Mouse (Mus musculus) CH12.LX (cell line): ENCODE results near the gene Pakap. TPM values are rescaled to one million over a fixed set of nuclear protein-coding genes. Genes with fewer than 3 reads are reported as not detected.

Experiments
- DNase-seq: peaks from one replicate; pipeline ENCODE4 v3.0.0-alpha.2; 2013; ENCODE audit errors: extremely low read depth
- H3K27ac ChIP-seq: 2 replicates; pipeline ENCODE4 v1.5.1; 2012; ENCODE audit warnings: low read depth, mild to moderate bottlenecking, control low read depth, moderate library complexity; ENCODE audit not compliant: insufficient read depth
- H3K27me3 ChIP-seq: replicated peaks from 2 replicates; pipeline ENCODE3; 2012; ENCODE audit warnings: inconsistent platforms
- H3K36me3 ChIP-seq, 2 experiments: replicated peaks in 1 of 2; 2 replicates each; pipeline versions ENCODE3 to v1.6.1; 2012; ENCODE audit warnings: inconsistent platforms in 1 of 2, low read length in 1 of 2, mild to moderate bottlenecking in 1 of 2, mixed read lengths in 1 of 2, moderate library complexity in 1 of 2; ENCODE audit not compliant: control insufficient read depth in 1 of 2, insufficient read depth in 1 of 2
- H3K4me1 ChIP-seq, 2 experiments: 2 replicates each; pipeline ENCODE4 v1.6.1; 2012; ENCODE audit warnings: inconsistent platforms in 1 of 2, moderate library complexity in 1 of 2; ENCODE audit not compliant: insufficient read depth in 2 of 2, control insufficient read depth in 1 of 2
- H3K4me2 ChIP-seq: 2 replicates; pipeline ENCODE4 v1.6.1; 2012; ENCODE audit warnings: low read depth, mild to moderate bottlenecking, control low read depth; ENCODE audit not compliant: poor library complexity, insufficient read depth, severe bottlenecking
- H3K4me3 ChIP-seq, 3 experiments: fragments of 150-350 bp in 1 of 3; sonication (generic) in 1 of 3; replicated peaks in 1 of 3; 2 replicates each; pipeline versions ENCODE3 to v1.5.1; 2011 to 2012; ENCODE audit warnings: low read depth in 2 of 3, low read length in 2 of 3, mild to moderate bottlenecking in 2 of 3, moderate library complexity in 2 of 3, control low read depth in 1 of 3, improper control_type of control experiment in 1 of 3, inconsistent platforms in 1 of 3, mixed read lengths in 1 of 3; ENCODE audit not compliant: poor library complexity in 1 of 3
- H3K79me2 ChIP-seq: replicated peaks from 2 replicates; pipeline ENCODE4 v1.6.1; 2012; ENCODE audit warnings: mild to moderate bottlenecking, moderate library complexity; ENCODE audit not compliant: control insufficient read depth, poor library complexity, insufficient read depth, severe bottlenecking; ENCODE audit errors: extremely low read depth
- H3K9ac ChIP-seq: 2 replicates; pipeline ENCODE4 v1.6.1; 2012; ENCODE audit warnings: low read depth, mild to moderate bottlenecking, control low read depth, moderate library complexity; ENCODE audit not compliant: insufficient read depth
- H3K9me3 ChIP-seq: replicated peaks from 2 replicates; pipeline ENCODE3; 2012; ENCODE audit warnings: low read length, inconsistent platforms, mixed read lengths
- BHLHE40 ChIP-seq: IDR thresholded peaks from 2 replicates; pipeline ENCODE4 v1.6.1; 2011; ENCODE audit warnings: mild to moderate bottlenecking, low read depth, low read length, improper control_type of control experiment
- CHD1 ChIP-seq: IDR thresholded peaks from 2 replicates; pipeline ENCODE4 v1.6.1; 2012; ENCODE audit warnings: low read depth, low read length, improper control_type of control experiment, inconsistent platforms
- CHD2 ChIP-seq: IDR thresholded peaks from 2 replicates; pipeline ENCODE4 v1.6.1; 2011; ENCODE audit warnings: low read length, improper control_type of control experiment
- E2F4 ChIP-seq: IDR thresholded peaks from 2 replicates; pipeline ENCODE4 v1.6.1; 2011; ENCODE audit warnings: low read depth, low read length, improper control_type of control experiment; ENCODE audit not compliant: insufficient replicate concordance
- ELF1 ChIP-seq: IDR thresholded peaks from 2 replicates; pipeline ENCODE4 v1.6.1; 2014; ENCODE audit warnings: low read depth, mild to moderate bottlenecking, inconsistent platforms, low read length, improper control_type of control experiment
- EP300 ChIP-seq: IDR thresholded peaks from 2 replicates; pipeline ENCODE4 v1.6.1; 2011; ENCODE audit warnings: low read length, improper control_type of control experiment
- ETS1 ChIP-seq: conservative IDR thresholded peaks from 2 replicates; pipeline ENCODE4 v1.6.1; 2012; ENCODE audit warnings: low read depth, mild to moderate bottlenecking, inconsistent platforms, low read length, improper control_type of control experiment, moderate library complexity
- GABPA ChIP-seq: IDR thresholded peaks from 2 replicates; pipeline ENCODE4 v1.6.1; 2012; ENCODE audit warnings: low read depth, low read length, improper control_type of control experiment, inconsistent platforms; ENCODE audit not compliant: insufficient replicate concordance
- HCFC1 ChIP-seq: IDR thresholded peaks from 2 replicates; pipeline ENCODE4 v1.6.1; 2012; ENCODE audit warnings: low read depth, mild to moderate bottlenecking, inconsistent platforms, low read length, improper control_type of control experiment
- IRF4 ChIP-seq: IDR thresholded peaks from 2 replicates; pipeline ENCODE4 v1.6.1; 2014; ENCODE audit warnings: low read depth, mild to moderate bottlenecking, inconsistent platforms, low read length, improper control_type of control experiment
- JUND ChIP-seq: conservative IDR thresholded peaks from 2 replicates; pipeline ENCODE4 v1.6.1; 2011; ENCODE audit warnings: low read depth, low read length, improper control_type of control experiment
- KAT2A ChIP-seq: IDR thresholded peaks from 2 replicates; pipeline ENCODE4 v1.6.1; 2012; ENCODE audit warnings: low read length, improper control_type of control experiment, inconsistent platforms; ENCODE audit not compliant: insufficient replicate concordance
- MXI1 ChIP-seq: IDR thresholded peaks from 2 replicates; pipeline ENCODE4 v1.6.1; 2011; ENCODE audit warnings: mild to moderate bottlenecking, low read depth, low read length, improper control_type of control experiment
- NRF1 ChIP-seq: IDR thresholded peaks from 2 replicates; pipeline ENCODE4 v1.6.1; 2014; ENCODE audit warnings: low read depth, mild to moderate bottlenecking, inconsistent platforms, low read length, improper control_type of control experiment, moderate library complexity
- POLR2A ChIP-seq: IDR thresholded peaks from 2 replicates; pipeline ENCODE4 v1.6.1; 2011; ENCODE audit warnings: low read depth, mild to moderate bottlenecking, improper control_type of control experiment, low read length
- POLR2AphosphoS2 ChIP-seq: IDR thresholded peaks from 2 replicates; pipeline ENCODE4 v1.6.1; 2011; ENCODE audit warnings: low read depth, low read length, improper control_type of control experiment
- RCOR1 ChIP-seq: conservative IDR thresholded peaks from 2 replicates; pipeline ENCODE4 v1.6.1; 2012; ENCODE audit warnings: low read depth, mild to moderate bottlenecking, inconsistent platforms, low read length, improper control_type of control experiment
- TBP ChIP-seq: conservative IDR thresholded peaks from 2 replicates; pipeline ENCODE4 v1.6.1; 2011; ENCODE audit warnings: low read depth, low read length, improper control_type of control experiment
- TCF12 ChIP-seq: IDR thresholded peaks from 2 replicates; pipeline ENCODE4 v1.6.1; 2014; ENCODE audit warnings: low read depth, mild to moderate bottlenecking, inconsistent platforms, low read length, improper control_type of control experiment
- UBTF ChIP-seq: IDR thresholded peaks from 2 replicates; pipeline ENCODE4 v1.6.1; 2012; ENCODE audit warnings: low read depth, mild to moderate bottlenecking, inconsistent platforms, low read length, improper control_type of control experiment, moderate library complexity
- USF2 ChIP-seq: conservative IDR thresholded peaks from 2 replicates; pipeline ENCODE4 v1.6.1; 2011; ENCODE audit warnings: low read depth, low read length, improper control_type of control experiment
- ZC3H11A ChIP-seq: IDR thresholded peaks from 2 replicates; pipeline ENCODE4 v1.6.1; 2012; ENCODE audit warnings: low read depth, mild to moderate bottlenecking, inconsistent platforms, low read length, improper control_type of control experiment
- ZKSCAN1 ChIP-seq: IDR thresholded peaks from 2 replicates; pipeline ENCODE4 v1.6.1; 2012; ENCODE audit warnings: low read depth, inconsistent platforms, low read length, improper control_type of control experiment, borderline replicate concordance
- ZNF384 ChIP-seq: IDR thresholded peaks from 2 replicates; pipeline ENCODE4 v1.6.1; 2012; ENCODE audit warnings: low read depth, low read length, improper control_type of control experiment, inconsistent platforms
- dilution Hi-C: fragments of 300-500 bp; cut with MboI; formaldehyde crosslinking; loops from 2 replicates; pipeline ENCODE4 v1.14.3; 2020; ENCODE audit warnings: low sequenced_read_pairs; ENCODE audit not compliant: extremely low pct_unique_long_range_greater_than_20kb, extremely low pct_ligation_motif_present
- in situ Hi-C: fragments of 300-500 bp; cut with MboI; formaldehyde crosslinking; loops from 3 replicates; pipeline ENCODE4 v1.14.3; 2019; ENCODE audit warnings: low sequenced_read_pairs, low pct_ligation_motif_present, low pct_unique_long_range_greater_than_20kb, mixed read lengths
- polyA plus RNA-seq: library from polyadenylated mRNA; unstranded; fragments of >175 nt; gene quantifications from 2 replicates; pipeline ENCODE4 v1.2.1, GENCODE M21; 2012; ENCODE audit warnings: low read depth; ENCODE audit not compliant: insufficient read length
- total RNA-seq, 2 experiments: library from RNA; depleted of rRNA; stranded (reverse); fragments of 300-350 nt in 1 of 2; fragments of >200 nt in 1 of 2; gene quantifications; 2 replicates each; pipeline ENCODE4 v1.2.3; 2012 to 2014

The Pakap gene
- total and polyA plus RNA-seq, 3 experiments, result 0.08 to 0.14 TPM; not detected in 1

DNA sequence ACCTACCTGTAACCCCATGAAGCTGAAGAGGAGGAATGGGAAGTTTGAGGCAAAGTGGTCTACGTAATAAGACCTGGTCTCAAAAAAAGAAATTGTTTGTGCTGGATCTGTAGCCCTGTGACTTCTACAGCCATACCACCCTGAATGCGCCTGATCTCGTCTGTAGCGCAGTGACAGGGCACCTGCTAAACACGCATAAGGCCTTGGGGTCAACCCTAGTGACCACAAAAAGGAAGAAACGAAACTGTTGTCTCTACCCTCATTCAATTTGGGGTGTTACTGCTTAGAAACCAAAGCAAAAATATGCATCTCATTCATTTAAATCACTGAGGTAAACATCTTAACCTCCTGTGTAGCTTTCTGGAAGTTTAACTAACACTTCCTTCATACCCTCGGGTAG lies 136.6 kb downstream of the Pakap start:
- dilution Hi-C loops (no loop called here), in situ Hi-C loops (no loop called here)
- Histone ChIP-seq H3K4me1 (peaks cover 5 to 13% of the 10 kb centered on the region in 2 experiments; a peak in 3 of 4 replicates), H3K9me3 (no peaks in the 10 kb centered on the region), H3K27ac (no peak overlapping the region), H3K36me3 (no peaks in the 10 kb centered on the region), H3K79me2 (no peaks in the 10 kb centered on the region), H3K9ac (no peak overlapping the region), H3K27me3 (no peaks in the 10 kb centered on the region), H3K4me2 (0 out of 2 replicates have a peak overlapping the region, but pooled peaks have one; percentile 4), H3K4me3 (no peak overlapping the region)
- TF ChIP-seq EP300, result peak; percentile 74
- no peak for TF ChIP-seq POLR2A
- TF ChIP-seq TCF12, result 0 out of 2 replicates have a peak, but pooled peaks have one; percentile 27
- TF ChIP-seq CHD2, result no peak
- TF ChIP-seq ZNF384, result no peak
- TF ChIP-seq E2F4, result no peak
- no peak for TF ChIP-seq ELF1
- TF ChIP-seq RCOR1, result no peak
- TF ChIP-seq TBP, result no peak
- TF ChIP-seq HCFC1, result no peak
- TF ChIP-seq USF2, result no peak
- no peak for TF ChIP-seq ZKSCAN1
- no peak for TF ChIP-seq NRF1
- TF ChIP-seq ETS1, result peak; percentile 26; the same call in 1 of the 2 replicates
- TF ChIP-seq GABPA, result no peak
- TF ChIP-seq ZC3H11A, result no peak
- no peak for TF ChIP-seq CHD1
- TF ChIP-seq JUND, result no peak
- TF ChIP-seq MXI1, result no peak
- peak; percentile 58 for TF ChIP-seq IRF4
- TF ChIP-seq KAT2A, result no peak
- no peak for TF ChIP-seq UBTF
- TF ChIP-seq POLR2AphosphoS2, result no peak
- TF ChIP-seq BHLHE40, result peak; percentile 73
- peak; percentile 29 for DNase-seq
